Mouse (Mus musculus) CD8-positive naive resting alpha-beta T cell, adult 2 months (primary cell): Measurements from ENCODE around the gene Tinag.
"Not testable (repeated sequence)": the region's sequence is repeated elsewhere in the genome, so short reads cannot be mapped to it uniquely, and the experiment has no call there.

Experiments used
- DNase-seq, 2 experiments: peaks; one replicate each; pipeline ENCODE4 v3.0.0; 2022; ENCODE audit warnings: low read depth in 2 of 2, low spot score in 2 of 2

Gene Tinag

GRCm38 (mm10) chr9:77045585-77045984, at the start of gene Tinag:
Tinag (minus strand) TSS chr9:77045794.
- DNase-seq: no peak

- not testable (repeated sequence) for DNase-seq
Measured at GRCm38 (mm10) chr9:77083221-77083620, 37.6 kb upstream of the Tinag start.

GRCm38 (mm10) chr9:77071676-77072075, 26.1 kb upstream of the Tinag start:
- DNase-seq: no peak

DNA sequence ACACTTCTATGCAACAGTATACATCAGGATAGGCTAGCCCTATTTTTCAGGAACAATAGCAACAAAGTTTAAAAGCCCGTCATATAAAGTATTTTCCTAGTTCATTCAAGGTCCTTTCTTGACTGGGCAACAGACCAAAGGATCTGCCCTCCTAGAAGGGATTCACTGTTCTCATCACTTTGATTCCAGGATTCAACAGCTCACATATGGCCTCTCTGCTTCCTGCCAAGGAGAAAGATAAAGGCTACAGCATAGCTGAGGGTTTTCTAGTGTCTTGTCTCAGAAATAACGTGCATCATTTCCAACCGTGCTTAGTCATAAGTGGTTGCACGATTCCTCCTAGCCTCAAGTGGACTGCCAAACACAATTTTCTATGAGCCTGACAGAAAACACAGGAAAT, 11.0 kb upstream of the Tinag start:
- no peak for DNase-seq

- no peak for DNase-seq
Measured at GRCm38 (mm10) chr9:77054426-77055193, 9.0 kb upstream of the Tinag start.

- DNase-seq: no peak
Measured at GRCm38 (mm10) chr9:77051406-77051805, 5.8 kb upstream of the Tinag start.

- no peak for DNase-seq
Measured at GRCm38 (mm10) chr9:77049669-77050068, 4.1 kb upstream of the Tinag start.

- DNase-seq: no peak
Measured at GRCm38 (mm10) chr9:77046067-77046715, 597 bp upstream of the Tinag start.

- no peak for DNase-seq
Measured at GRCm38 (mm10) chr9:77035361-77035760, 10.2 kb downstream of the Tinag start.

DNA sequence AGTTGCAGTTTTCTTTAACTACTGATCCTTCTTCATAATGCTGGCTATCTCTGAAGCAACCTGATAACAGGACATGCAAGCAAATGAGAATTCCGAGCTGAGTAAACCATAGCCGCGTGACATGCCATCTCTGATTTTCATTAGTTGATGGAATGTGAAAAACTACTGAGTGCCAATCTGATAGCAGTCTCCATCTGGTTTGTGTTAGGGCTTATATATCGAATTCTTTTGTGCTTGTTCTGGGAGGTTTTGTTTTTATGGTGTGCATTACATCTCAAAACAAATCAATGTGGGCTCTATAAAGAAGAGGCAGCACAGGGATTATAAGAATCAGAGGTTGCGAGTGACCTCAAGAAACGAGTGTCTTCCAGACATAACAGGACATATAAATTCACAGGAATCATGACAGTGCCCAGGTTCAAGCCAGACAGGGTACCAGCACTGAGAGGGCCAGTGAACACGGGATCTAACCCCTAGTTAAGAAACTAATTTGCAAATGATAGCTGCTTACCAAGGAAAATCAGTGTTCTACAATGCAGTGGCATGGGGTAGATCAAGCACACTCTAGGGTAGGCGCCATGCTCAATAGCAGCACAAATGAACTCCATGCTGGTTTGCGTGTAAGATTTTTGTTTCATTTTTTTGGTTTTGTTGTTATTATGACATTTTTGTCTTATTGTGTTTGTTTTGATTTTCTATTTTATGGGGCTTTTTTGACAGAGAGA, 13.0 kb downstream of the Tinag start:
- no peak for DNase-seq

GRCm38 (mm10) chr9:77025271-77025670, 20.3 kb downstream of the Tinag start:
- DNase-seq: no peak

GRCm38 (mm10) chr9:77018935-77019334, 26.7 kb downstream of the Tinag start:
- DNase-seq: no peak

- DNase-seq: no peak
Measured at GRCm38 (mm10) chr9:76996021-76996420, 49.6 kb downstream of the Tinag start.

GRCm38 (mm10) chr9:76989946-76990345, 55.6 kb downstream of the Tinag start:
- DNase-seq: no peak

DNA sequence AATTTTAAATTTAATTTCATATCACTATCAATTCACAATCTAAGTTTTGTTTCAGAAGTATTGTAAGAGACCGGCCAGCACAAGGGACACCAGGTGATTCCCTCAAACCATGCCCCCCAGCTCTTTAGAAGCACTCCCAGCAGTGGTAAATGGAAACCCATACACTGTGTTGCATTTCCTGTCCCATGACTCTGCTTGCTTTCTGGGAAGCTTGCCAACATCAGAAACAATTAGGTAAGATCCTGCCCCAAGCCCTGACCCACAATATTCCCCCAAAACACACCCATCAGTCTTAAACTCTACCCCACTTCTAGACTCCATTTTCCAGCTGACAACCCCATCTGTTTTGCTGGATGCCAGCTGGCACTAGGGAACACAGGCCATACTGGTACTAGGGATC, 110.8 kb downstream of the Tinag start:
- DNase-seq: no peak

- DNase-seq: no peak
Measured at GRCm38 (mm10) chr9:76915093-76915661, 130.4 kb downstream of the Tinag start.
